Mouse (Mus musculus): ENCODE measurements around the gene Map1b. TPM values are rescaled to one million over a fixed set of nuclear protein-coding genes. Genes with fewer than 3 reads are reported as not detected.

Map1b gene
- polyA plus RNA-seq, 1 experiment: 4.5 TPM

DNA sequence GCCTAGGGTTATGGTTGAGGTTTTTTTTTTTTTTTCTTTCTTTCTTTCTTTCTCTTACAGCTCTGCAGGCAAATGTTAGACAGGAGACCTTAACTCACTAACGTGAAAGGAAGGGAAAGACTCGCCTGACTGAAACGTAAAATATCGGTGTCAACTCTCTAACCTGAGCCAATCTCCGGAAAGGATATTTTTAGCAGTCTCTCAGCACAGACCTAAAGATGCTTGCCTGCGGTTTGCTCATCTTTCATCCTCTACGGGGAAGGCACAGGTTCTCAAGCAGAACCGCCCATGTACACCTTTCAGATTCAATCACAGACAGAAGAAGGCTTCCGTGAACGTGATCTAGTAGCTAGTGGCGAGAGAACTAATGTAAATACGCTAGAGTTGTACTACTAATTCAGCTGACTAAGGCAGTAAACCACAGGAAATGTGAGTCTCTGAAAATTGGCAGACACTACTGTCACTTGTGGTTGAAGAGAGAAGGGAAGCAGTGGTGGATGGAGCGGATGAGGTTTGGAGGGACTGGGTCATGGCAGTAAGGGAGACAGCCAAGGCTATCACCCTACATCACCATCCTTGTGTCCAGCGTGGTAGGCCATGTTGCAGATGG is 12.9 kb downstream of the Map1b start:
- H3K27ac ChIP-seq (ENCODE audit: control insufficient read depth, insufficient read depth, low read depth, low read length, poor library complexity): no peak overlapping the region
- WGBS: 7% methylated on average over 14 of the region's 14 CpGs
- H3K4me3 ChIP-seq (replicated peaks; ENCODE audit: control insufficient read depth, low read depth, low read length): no peak overlapping the region
- TF ChIP-seq CTCF (IDR thresholded peaks at IDR 0.05; ENCODE audit: control insufficient read depth, insufficient read depth, low read length): no peak
- no peak for TF ChIP-seq POLR2A (IDR thresholded peaks at IDR 0.05; ENCODE audit: borderline replicate concordance, control insufficient read depth, low read depth, low read length)
- no peaks in the 10 kb centered on the region; the same call in 1 of the 2 replicates for H3K4me1 ChIP-seq (ENCODE audit: control insufficient read depth, insufficient read depth, low read length)

DNA sequence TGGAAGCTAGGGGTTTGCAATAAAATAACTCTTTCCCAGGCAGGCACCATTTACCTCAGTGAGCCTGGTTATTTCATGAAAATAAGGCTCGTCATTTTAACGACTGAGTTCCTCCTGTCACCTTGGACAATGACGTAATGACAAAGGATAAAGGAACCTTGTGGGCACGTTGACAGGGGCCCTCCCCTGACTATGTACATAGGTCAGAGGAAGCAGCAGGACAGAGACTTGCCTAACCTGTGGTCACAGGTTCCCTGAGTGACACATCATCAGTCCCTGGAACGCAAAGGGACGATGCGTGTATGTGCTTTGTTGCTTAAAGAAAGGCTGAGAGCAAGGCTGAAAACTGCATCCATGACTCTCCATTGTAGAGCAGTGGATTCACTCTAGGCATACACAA is 13.4 kb downstream of the Map1b start:
- H3K4me1 ChIP-seq (ENCODE audit: control insufficient read depth, insufficient read depth, low read length): no peaks in the 10 kb centered on the region; the same call in 1 of the 2 replicates
- WGBS: 19% methylated on average over 7 of the region's 7 CpGs
- no peak overlapping the region for H3K4me3 ChIP-seq (replicated peaks; ENCODE audit: control insufficient read depth, low read depth, low read length)
- TF ChIP-seq POLR2A (IDR thresholded peaks at IDR 0.05; ENCODE audit: borderline replicate concordance, control insufficient read depth, low read depth, low read length): no peak
- no peak for TF ChIP-seq CTCF (IDR thresholded peaks at IDR 0.05; ENCODE audit: control insufficient read depth, insufficient read depth, low read length)
- no peak overlapping the region for H3K27ac ChIP-seq (ENCODE audit: control insufficient read depth, insufficient read depth, low read depth, low read length, poor library complexity)

DNA sequence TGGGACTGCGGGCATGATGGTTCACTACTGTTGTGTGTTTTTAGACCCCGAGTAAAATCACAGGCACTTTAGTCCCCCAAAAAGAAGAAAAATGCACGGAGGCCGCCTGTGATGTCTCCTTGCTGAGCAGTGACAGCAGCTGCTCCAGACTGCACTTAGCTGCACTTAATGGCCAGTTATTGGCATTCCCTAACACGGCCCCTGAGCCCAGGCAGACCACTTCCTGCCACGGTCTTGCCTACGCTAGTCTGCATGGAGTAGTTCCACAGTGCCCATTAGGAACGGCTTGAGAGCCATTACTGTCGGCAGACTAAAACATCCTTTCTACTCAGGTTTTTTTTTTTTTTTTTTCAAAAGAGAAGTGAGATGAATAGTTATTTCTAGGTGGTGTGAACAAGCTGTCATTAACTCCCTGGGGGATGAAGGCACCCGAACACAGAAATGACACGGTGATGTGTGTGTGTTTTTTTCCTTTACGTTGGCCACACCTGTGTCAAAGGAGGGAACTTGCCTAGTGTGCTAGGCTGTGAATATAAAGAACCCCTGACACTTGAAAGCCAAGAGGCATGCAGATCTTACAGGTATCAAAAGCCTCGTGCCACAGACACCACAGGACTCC is 14.1 kb downstream of the Map1b start:
- TF ChIP-seq POLR2A (IDR thresholded peaks at IDR 0.05; ENCODE audit: borderline replicate concordance, control insufficient read depth, low read depth, low read length) (no peak), CTCF (IDR thresholded peaks at IDR 0.05; ENCODE audit: control insufficient read depth, insufficient read depth, low read length) (no peak)
- Histone ChIP-seq H3K4me1 (ENCODE audit: control insufficient read depth, insufficient read depth, low read length) (no peaks in the 10 kb centered on the region; the same call in 1 of the 2 replicates), H3K4me3 (replicated peaks; ENCODE audit: control insufficient read depth, low read depth, low read length) (no peak overlapping the region), H3K27ac (ENCODE audit: control insufficient read depth, insufficient read depth, low read depth, low read length, poor library complexity) (no peak overlapping the region)
- 38% methylated on average over 13 of the region's 13 CpGs for WGBS

- Histone ChIP-seq H3K27ac (ENCODE audit: control insufficient read depth, insufficient read depth, low read depth, low read length, poor library complexity) (no peak overlapping the region), H3K4me1 (ENCODE audit: control insufficient read depth, insufficient read depth, low read length) (no peaks in the 10 kb centered on the region; the same call in 1 of the 2 replicates), H3K4me3 (replicated peaks; ENCODE audit: control insufficient read depth, low read depth, low read length) (no peak overlapping the region)
- TF ChIP-seq POLR2A (IDR thresholded peaks at IDR 0.05; ENCODE audit: borderline replicate concordance, control insufficient read depth, low read depth, low read length) (no peak), CTCF (IDR thresholded peaks at IDR 0.05; ENCODE audit: control insufficient read depth, insufficient read depth, low read length) (no peak)
- 83% methylated on average over 7 of the region's 7 CpGs for whole genome bisulfite sequencing
Measured at GRCm38 (mm10) chr13:99501393-99501792, 14.9 kb downstream of the Map1b start.

DNA sequence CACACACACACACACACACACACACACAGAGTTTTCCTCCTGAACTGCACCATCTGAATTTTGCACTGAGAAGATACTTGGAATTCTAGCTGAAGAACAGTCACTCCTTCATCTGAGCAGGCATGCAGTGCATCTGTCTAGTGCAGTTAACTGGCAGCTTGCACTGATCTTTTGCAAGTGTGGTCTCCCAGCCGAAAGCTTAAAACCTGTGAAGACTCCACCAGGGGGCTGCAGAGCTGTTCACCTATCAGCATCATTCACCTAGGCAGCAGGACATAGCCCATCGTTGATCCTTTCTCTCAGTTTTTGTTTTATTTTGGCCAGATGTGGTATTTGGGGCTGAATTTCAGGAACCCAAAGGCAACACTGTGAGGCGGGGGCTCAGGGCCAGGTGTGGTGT is 15.7 kb downstream of the Map1b start:
- 81% methylated on average over 3 of the region's 3 CpGs for WGBS
- no peaks in the 10 kb centered on the region; the same call in 1 of the 2 replicates for H3K4me1 ChIP-seq (ENCODE audit: control insufficient read depth, insufficient read depth, low read length)
- TF ChIP-seq POLR2A (IDR thresholded peaks at IDR 0.05; ENCODE audit: borderline replicate concordance, control insufficient read depth, low read depth, low read length): no peak
- TF ChIP-seq CTCF (IDR thresholded peaks at IDR 0.05; ENCODE audit: control insufficient read depth, insufficient read depth, low read length): no peak
- H3K4me3 ChIP-seq (replicated peaks; ENCODE audit: control insufficient read depth, low read depth, low read length): no peak overlapping the region
- no peak overlapping the region for H3K27ac ChIP-seq (ENCODE audit: control insufficient read depth, insufficient read depth, low read depth, low read length, poor library complexity)

- TF ChIP-seq POLR2A (IDR thresholded peaks at IDR 0.05; ENCODE audit: borderline replicate concordance, control insufficient read depth, low read depth, low read length) (no peak), CTCF (IDR thresholded peaks at IDR 0.05; ENCODE audit: control insufficient read depth, insufficient read depth, low read length) (no peak)
- no peaks in the 10 kb centered on the region; the same call in 1 of the 2 replicates for H3K4me1 ChIP-seq (ENCODE audit: control insufficient read depth, insufficient read depth, low read length)
- no peak overlapping the region for H3K27ac ChIP-seq (ENCODE audit: control insufficient read depth, insufficient read depth, low read depth, low read length, poor library complexity)
- H3K4me3 ChIP-seq (replicated peaks; ENCODE audit: control insufficient read depth, low read depth, low read length): no peak overlapping the region
- whole genome bisulfite sequencing: 82% methylated on average over 9 of the region's 9 CpGs
Measured at GRCm38 (mm10) chr13:99499764-99500163, 16.6 kb downstream of the Map1b start.

DNA sequence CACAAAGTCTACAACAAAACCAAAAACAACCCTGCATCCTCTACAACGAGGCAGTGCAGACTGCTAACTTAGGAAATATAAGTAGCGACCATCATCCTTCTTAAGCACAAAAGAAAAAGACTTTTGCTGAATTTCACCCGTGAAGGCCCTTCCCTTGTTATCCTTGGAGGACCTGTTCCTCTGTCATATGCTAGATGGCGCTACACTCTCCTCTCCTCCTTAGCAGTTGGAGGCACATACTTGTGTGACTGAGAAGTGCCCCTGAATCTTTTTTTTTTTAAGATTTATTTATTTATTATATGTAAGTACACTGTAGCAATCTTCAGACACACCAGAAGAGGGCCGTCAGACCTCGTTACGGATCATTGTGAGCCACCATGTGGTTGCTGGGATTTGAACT is 20.2 kb downstream of the Map1b start:
- Histone ChIP-seq H3K4me3 (replicated peaks; ENCODE audit: control insufficient read depth, low read depth, low read length) (no peak overlapping the region), H3K27ac (ENCODE audit: control insufficient read depth, insufficient read depth, low read depth, low read length, poor library complexity) (no peak overlapping the region), H3K4me1 (ENCODE audit: control insufficient read depth, insufficient read depth, low read length) (no peaks in the 10 kb centered on the region)
- WGBS: 75% methylated on average over 7 of the region's 7 CpGs
- no peak for TF ChIP-seq CTCF (IDR thresholded peaks at IDR 0.05; ENCODE audit: control insufficient read depth, insufficient read depth, low read length)
- TF ChIP-seq POLR2A (IDR thresholded peaks at IDR 0.05; ENCODE audit: borderline replicate concordance, control insufficient read depth, low read depth, low read length): no peak

GRCm38 (mm10) chr13:99494416-99494815 is 21.9 kb downstream of the Map1b start:
- no peaks in the 10 kb centered on the region for H3K4me1 ChIP-seq (ENCODE audit: control insufficient read depth, insufficient read depth, low read length)
- H3K4me3 ChIP-seq (replicated peaks; ENCODE audit: control insufficient read depth, low read depth, low read length): no peak overlapping the region
- H3K27ac ChIP-seq (ENCODE audit: control insufficient read depth, insufficient read depth, low read depth, low read length, poor library complexity): no peak overlapping the region
- TF ChIP-seq POLR2A (IDR thresholded peaks at IDR 0.05; ENCODE audit: borderline replicate concordance, control insufficient read depth, low read depth, low read length): no peak
- no peak for TF ChIP-seq CTCF (IDR thresholded peaks at IDR 0.05; ENCODE audit: control insufficient read depth, insufficient read depth, low read length)
- 88% methylated on average over 10 of the region's 10 CpGs for WGBS
